Mouse (Mus musculus): ENCODE results near the gene Hnrnpul2.

DNA sequence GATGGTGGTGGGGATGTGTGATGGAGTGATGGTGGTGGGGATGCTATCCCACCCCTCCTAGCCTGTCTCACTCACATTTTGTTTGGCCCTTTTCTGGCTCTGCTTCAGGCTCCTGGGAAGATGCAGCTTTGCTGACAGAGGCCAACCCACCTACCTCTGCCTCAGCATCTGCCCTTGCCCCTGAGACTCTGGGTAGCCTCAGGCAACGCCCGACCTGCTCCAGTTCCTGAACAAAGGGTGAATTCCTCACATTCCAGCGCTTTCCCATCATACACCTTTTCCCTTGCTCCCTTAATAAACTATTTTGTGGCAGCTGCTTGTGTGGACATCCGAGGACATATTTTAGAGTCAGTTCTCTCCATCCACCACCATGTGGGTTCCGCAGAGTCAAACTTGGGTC lies 28.5 kb downstream of the Hnrnpul2 start:
- TF ChIP-seq CTCF (IDR thresholded peaks at IDR 0.05 in 2 of 3, conservative IDR thresholded peaks at IDR 0.05 in 1 of 3; ENCODE audit: control insufficient read depth in 1 of 3, insufficient read depth in 1 of 3, low read depth in 2 of 3, low read length in 3 of 3, poor library complexity in 1 of 3, severe bottlenecking in 1 of 3) (no peak), HCFC1 (IDR thresholded peaks at IDR 0.05; ENCODE audit: low read depth, low read length) (no peak), ELF1 (IDR thresholded peaks at IDR 0.05; ENCODE audit: low read depth, low read length) (no peak), MAZ (IDR thresholded peaks at IDR 0.05; ENCODE audit: low read depth, low read length) (no peak), ZMIZ1 (IDR thresholded peaks at IDR 0.05; ENCODE audit: low read depth, low read length) (no peak), ZC3H11A (IDR thresholded peaks at IDR 0.05; ENCODE audit: low read depth, low read length) (no peak), POLR2A (IDR thresholded peaks at IDR 0.05; ENCODE audit: control insufficient read depth in 1 of 2, insufficient read depth in 1 of 2, low read depth in 1 of 2, low read length in 2 of 2, poor library complexity in 1 of 2) (no peak)
